Mouse (Mus musculus) C2C12 (cell line): ENCODE results near the gene Cyp4v3.

Experiments used
- CEBPB ChIP-seq: IDR thresholded peaks from one replicate; pipeline ENCODE4 v1.6.1; 2011; ENCODE audit warnings: low read depth, mild to moderate bottlenecking, control low read depth, moderate library complexity
- CTCF ChIP-seq: IDR thresholded peaks from one replicate; pipeline ENCODE4 v1.5.1; 2011; ENCODE audit not compliant: control insufficient read depth, insufficient read depth, insufficient read length
- FOSL1 ChIP-seq: IDR thresholded peaks from one replicate; pipeline ENCODE4 v1.8.0; 2011; ENCODE audit warnings: mild to moderate bottlenecking, low read length; ENCODE audit not compliant: poor library complexity, insufficient read depth, severe bottlenecking
- MAX ChIP-seq: IDR thresholded peaks from one replicate; pipeline ENCODE4 v1.6.1; 2011; ENCODE audit warnings: mild to moderate bottlenecking, control low read depth
- MYOD1 ChIP-seq: IDR thresholded peaks from one replicate; pipeline ENCODE4 v1.6.1; 2011; ENCODE audit warnings: low read depth; ENCODE audit not compliant: control insufficient read depth, insufficient read length
- MYOG ChIP-seq: IDR thresholded peaks from one replicate; pipeline ENCODE4 v1.6.1; 2011; ENCODE audit not compliant: control insufficient read depth, insufficient read length; ENCODE audit errors: extremely low read depth
- USF1 ChIP-seq: IDR thresholded peaks from one replicate; pipeline ENCODE4 v1.6.1; 2011; ENCODE audit warnings: low read depth, mild to moderate bottlenecking, control low read depth, moderate library complexity

GRCm38 (mm10) chr8:45262851-45263250 lies 70.2 kb downstream of the Cyp4v3 start:
- TF ChIP-seq CTCF (no peak), MAX (no peak), USF1 (no peak), MYOG (no peak), CEBPB (no peak), FOSL1 (no peak), MYOD1 (no peak)
